Mouse (Mus musculus) embryonic fibroblast, embryonic 13.5 days (primary cell): Measurements from ENCODE around the gene Xlr4c. TPM values are rescaled to one million over a fixed set of nuclear protein-coding genes. Genes with fewer than 3 reads are reported as not detected.
"Not testable (repeated sequence)": the region's sequence is repeated elsewhere in the genome, so short reads cannot be mapped to it uniquely, and the experiment has no call there.

Source experiments
- H3K27ac ChIP-seq: 2 replicates; pipeline ENCODE4 v1.5.1; 2012; ENCODE audit warnings: low read length, control low read depth, inconsistent platforms; ENCODE audit not compliant: insufficient read depth
- H3K4me1 ChIP-seq: 2 replicates; pipeline ENCODE4 v1.6.1; 2011; ENCODE audit warnings: low read length; ENCODE audit not compliant: control insufficient read depth, insufficient read depth
- H3K4me3 ChIP-seq: 2 replicates; pipeline ENCODE4 v1.5.1; 2011; ENCODE audit warnings: mild to moderate bottlenecking, control low read depth, low read length; ENCODE audit not compliant: insufficient read depth
- CTCF ChIP-seq: IDR thresholded peaks from 2 replicates; pipeline ENCODE4 v1.5.1; 2011; ENCODE audit warnings: mild to moderate bottlenecking, control low read depth, low read length, moderate library complexity, borderline replicate concordance; ENCODE audit not compliant: insufficient read depth
- POLR2A ChIP-seq: IDR thresholded peaks from 2 replicates; pipeline ENCODE4 v1.6.1; 2011; ENCODE audit warnings: low read depth, mild to moderate bottlenecking, control low read depth, low read length, moderate library complexity
- polyA plus RNA-seq: library from polyadenylated mRNA; stranded (reverse); fragments of >200 nt; gene quantifications from 2 replicates; pipeline ENCODE4 v1.2.4, GENCODE M21; 2011; ENCODE audit warnings: low read depth; ENCODE audit not compliant: missing spikeins, insufficient read length

Xlr4c gene
- polyA plus RNA-seq, result not detected in 2 replicates

DNA sequence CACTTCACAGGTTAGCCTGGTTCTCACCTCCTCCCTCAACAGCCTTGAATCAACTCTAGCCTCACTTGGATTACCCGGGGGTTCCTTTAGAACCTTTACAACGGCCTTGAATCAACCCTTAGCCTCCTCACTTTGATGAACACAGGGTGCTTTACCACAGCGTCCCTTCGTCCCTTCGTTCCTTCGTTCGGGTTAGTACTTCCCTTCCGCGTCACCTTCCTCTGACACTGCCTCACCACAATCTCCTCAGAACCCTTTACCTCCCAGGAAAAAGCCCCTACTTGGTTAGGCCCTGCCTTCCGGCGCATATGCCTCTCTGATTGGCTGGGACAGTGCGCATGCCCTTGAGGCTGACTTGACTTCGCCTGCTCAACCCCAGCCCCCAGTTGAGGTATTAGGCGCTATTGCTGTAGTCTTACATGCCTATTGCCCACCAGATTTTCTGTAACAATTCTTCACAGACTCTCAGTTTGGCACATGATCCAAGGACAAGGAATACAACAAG lies at the start of gene Xlr4c:
Gene Xlr4c (minus strand): TSS at position 310 of the 505 bp plus-strand sequence.
- not testable (repeated sequence) for H3K27ac ChIP-seq, H3K4me1 ChIP-seq, H3K4me3 ChIP-seq

GRCm38 (mm10) chrX:73265270-73265669 lies 22.3 kb upstream of the Xlr4c start, which contains the start of gene Xlr3c:
Xlr3c (minus strand) TSS chrX:73265390.
- not testable (repeated sequence) for H3K4me3 ChIP-seq, H3K27ac ChIP-seq, H3K4me1 ChIP-seq

- not testable (repeated sequence) for H3K27ac ChIP-seq, H3K4me1 ChIP-seq, H3K4me3 ChIP-seq
These were observed 19.5 kb upstream of the Xlr4c start for GRCm38 (mm10) chrX:73262428-73262827.

DNA sequence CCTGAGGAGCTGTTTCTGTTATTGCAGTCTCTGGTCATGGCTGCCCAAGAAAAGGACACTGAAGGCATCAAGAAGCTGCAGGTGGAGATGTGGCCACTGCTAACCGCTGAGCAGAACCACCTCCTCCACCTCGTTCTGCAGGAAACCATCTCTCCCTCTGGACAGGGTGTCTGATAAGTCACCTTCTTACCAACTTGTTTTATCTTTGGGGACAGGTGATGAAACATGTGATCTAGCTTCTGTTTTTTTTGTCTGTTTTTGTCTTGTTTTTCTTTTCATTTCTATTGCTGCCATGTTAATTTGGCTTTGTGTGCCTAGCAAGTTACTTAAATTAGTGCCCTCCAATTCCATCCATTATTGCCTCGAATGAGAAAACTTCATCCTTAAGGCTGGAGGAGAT lies 13.6 kb downstream of the Xlr4c start:
- H3K4me3 ChIP-seq, result peak overlapping the region; percentile 72
- no peaks in the 10 kb centered on the region for H3K4me1 ChIP-seq
- no peak overlapping the region for H3K27ac ChIP-seq
- TF ChIP-seq CTCF (no peak), POLR2A (no peak)

GRCm38 (mm10) chrX:73228606-73229214 lies 14.2 kb downstream of the Xlr4c start:
- Histone ChIP-seq H3K4me1 (no peaks in the 10 kb centered on the region), H3K27ac (0 out of 2 replicates have a peak overlapping the region, but pooled peaks have one; percentile 41), H3K4me3 (peak overlapping the region; percentile 72)
- no peak for TF ChIP-seq CTCF
- TF ChIP-seq POLR2A, result no peak

DNA sequence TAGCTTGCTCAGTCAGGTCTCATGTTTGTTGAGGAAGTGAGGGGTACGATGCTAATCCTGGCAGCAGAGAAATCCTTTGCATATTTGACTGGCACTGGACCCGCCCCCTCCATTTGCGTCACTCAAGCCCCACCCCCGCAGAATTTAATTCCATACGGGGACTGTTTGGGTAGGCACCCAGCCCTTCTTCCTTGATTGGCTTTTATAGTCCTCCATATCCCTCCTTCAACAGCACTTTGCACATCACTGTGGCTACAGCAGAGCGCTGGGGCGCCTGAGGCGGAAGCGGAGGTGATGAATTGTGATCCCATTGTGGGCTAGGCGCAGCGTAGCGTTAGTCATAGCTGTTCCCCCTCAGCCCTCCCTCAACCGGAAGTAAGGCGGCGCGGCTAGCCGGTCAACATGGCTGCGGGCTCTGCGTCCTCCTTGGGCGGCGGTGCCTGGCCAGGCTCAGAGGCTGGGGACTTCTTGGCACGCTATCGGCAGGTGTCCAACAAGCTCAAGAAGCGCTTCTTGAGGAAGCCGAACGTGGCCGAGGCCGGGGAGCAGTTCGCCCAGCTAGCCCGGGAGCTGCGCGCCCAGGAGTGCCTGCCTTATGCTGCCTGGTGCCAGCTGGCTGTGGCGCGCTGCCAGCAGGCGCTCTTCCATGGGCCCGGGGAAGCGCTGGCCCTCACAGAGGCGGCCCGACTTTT lies 14.9 kb downstream of the Xlr4c start, which contains the start of gene F8a:
Gene F8a (plus strand): TSS at position 378 of the 692 bp plus-strand sequence.
- Histone ChIP-seq H3K4me1 (no peaks in the 10 kb centered on the region), H3K27ac (peak within 1 kb of the TSS; percentile 41), H3K4me3 (peak within 1 kb of the TSS; percentile 72)
- TF ChIP-seq POLR2A, result peak; percentile 76
- no peak for TF ChIP-seq CTCF

GRCm38 (mm10) chrX:73225365-73225764 lies 17.6 kb downstream of the Xlr4c start:
- no peaks in the 10 kb centered on the region for H3K4me1 ChIP-seq
- H3K4me3 ChIP-seq, result no peak overlapping the region
- TF ChIP-seq CTCF (no peak), POLR2A (no peak)
- no peak overlapping the region for H3K27ac ChIP-seq

DNA sequence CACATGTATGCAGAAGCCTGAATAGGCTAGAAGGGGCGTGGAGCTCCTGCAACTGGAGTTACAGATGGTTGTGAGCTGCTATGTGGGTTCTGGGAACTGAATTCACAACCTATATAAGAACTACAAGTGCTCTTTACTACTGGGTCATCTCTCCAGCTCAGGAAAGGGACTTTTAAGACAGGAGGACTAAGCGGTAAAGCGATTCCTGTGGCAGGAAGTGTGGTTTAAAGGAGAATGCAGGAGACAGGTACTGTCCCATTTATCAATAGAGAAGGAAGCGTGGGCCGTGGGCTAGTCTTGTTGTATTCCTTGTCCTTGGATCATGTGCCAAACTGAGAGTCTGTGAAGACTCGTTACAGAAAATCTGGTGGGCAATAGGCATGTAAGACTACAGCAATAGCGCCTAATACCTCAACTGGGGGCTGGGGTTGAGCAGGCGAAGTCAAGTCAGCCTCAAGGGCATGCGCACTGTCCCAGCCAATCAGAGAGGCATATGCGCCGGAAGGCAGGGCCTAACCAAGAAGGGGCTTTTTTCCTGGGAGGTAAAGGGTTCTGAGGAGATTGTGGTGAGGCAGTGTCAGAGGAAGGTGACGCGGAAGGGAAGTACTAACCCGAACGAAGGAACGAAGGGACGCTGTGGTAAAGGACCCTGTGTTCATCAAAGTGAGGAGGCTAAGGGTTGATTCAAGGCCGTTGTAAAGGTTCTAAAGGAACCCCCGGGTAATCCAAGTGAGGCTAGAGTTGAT lies 28.9 kb downstream of the Xlr4c start, which contains the start of gene Xlr4b:
Gene Xlr4b (plus strand): TSS at position 515 of the 746 bp plus-strand sequence.
- not testable (repeated sequence) for H3K4me1 ChIP-seq

DNA sequence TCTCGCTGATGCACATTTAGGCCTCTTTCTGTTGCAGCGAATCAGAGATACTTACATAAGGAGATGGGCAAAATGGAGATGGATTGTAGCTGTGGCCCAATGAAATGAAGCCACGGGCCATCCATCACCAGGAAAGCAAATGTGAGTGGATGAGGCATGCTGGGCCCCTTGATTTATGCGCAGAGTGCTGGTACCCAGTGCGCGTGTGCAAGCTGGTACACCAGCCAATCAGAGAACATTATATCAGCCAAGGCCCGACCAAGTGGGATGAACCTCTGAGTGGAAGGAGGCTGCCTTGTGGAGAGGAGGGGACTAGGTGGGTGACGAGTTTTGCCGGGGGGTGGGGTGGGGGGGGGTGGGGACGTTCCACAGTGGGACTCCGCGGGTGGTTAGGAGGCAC lies 51.0 kb downstream of the Xlr4c start, which contains the start of gene Xlr3b:
Gene Xlr3b (plus strand): TSS at position 274 of the 400 bp plus-strand sequence.
- not testable (repeated sequence) for H3K4me3 ChIP-seq, H3K4me1 ChIP-seq, H3K27ac ChIP-seq

More for the DNA sequence above, 28.9 kb downstream of the Xlr4c start, which contains the start of gene Xlr4b:
- H3K27ac ChIP-seq, H3K4me3 ChIP-seq: not testable (repeated sequence)

Other genes starting within 250 kb of the Xlr4c start
- not detected in 2 replicates for gene Pnma5, start 206.0 kb downstream of the Xlr4c start, polyA plus RNA-seq
- not detected in 2 replicates for gene Pnma3, start 178.3 kb downstream of the Xlr4c start, polyA plus RNA-seq
- not detected in 2 replicates for gene Xlr4a, start 160.7 kb downstream of the Xlr4c start, polyA plus RNA-seq
- 0.67 TPM in 1 of 2 replicates, not detected in the other for gene Xlr3a, start 146.0 kb downstream of the Xlr4c start, polyA plus RNA-seq
- gene Gm14685, start 126.1 kb downstream of the Xlr4c start, polyA plus RNA-seq, result not detected in 2 replicates
- gene Xlr5b, start 94.3 kb downstream of the Xlr4c start, polyA plus RNA-seq, result not detected in 2 replicates
- not detected in 2 replicates for gene DXBay18, start 93.7 kb downstream of the Xlr4c start, polyA plus RNA-seq
- not detected in 2 replicates for gene Spin2d, start 66.1 kb downstream of the Xlr4c start, polyA plus RNA-seq
- gene Xlr3b, start 50.9 kb downstream of the Xlr4c start, polyA plus RNA-seq, result 2.5 and 2.9 TPM in 2 replicates
- not detected in 2 replicates for gene Xlr4b, start 28.8 kb downstream of the Xlr4c start, polyA plus RNA-seq
- 2.8 and 4.0 TPM in 2 replicates for gene F8a, start 14.8 kb downstream of the Xlr4c start, polyA plus RNA-seq
- not detected in 2 replicates for gene Xlr3c, start 22.3 kb upstream of the Xlr4c start, polyA plus RNA-seq
- not detected in 2 replicates for gene Xlr5a, start 49.8 kb upstream of the Xlr4c start, polyA plus RNA-seq
- gene Xlr5c, start 49.8 kb upstream of the Xlr4c start, polyA plus RNA-seq, result not detected in 2 replicates
- not detected in 2 replicates for gene Gm45015, start 93.7 kb upstream of the Xlr4c start, polyA plus RNA-seq
- gene Zfp275, start 99.5 kb upstream of the Xlr4c start, polyA plus RNA-seq, result 35.4 and 42.6 TPM in 2 replicates
- not detected in 2 replicates for gene Gm18336, start 155.6 kb upstream of the Xlr4c start, polyA plus RNA-seq
- gene Zfp92, start 168.0 kb upstream of the Xlr4c start, polyA plus RNA-seq, result not detected in 2 replicates
- not detected in 2 replicates for gene Trex2, start 192.2 kb upstream of the Xlr4c start, polyA plus RNA-seq
- 25.2 and 33.5 TPM in 2 replicates for gene Haus7, start 215.9 kb upstream of the Xlr4c start, polyA plus RNA-seq
- gene Bgn, start 240.5 kb upstream of the Xlr4c start, polyA plus RNA-seq, result 6,335 and 6,763 TPM in 2 replicates